Mouse (Mus musculus): ENCODE data around the gene Eef2.

GRCm38 (mm10) chr10:81204137-81204536 is 27.7 kb downstream of the Eef2 start:
- TF ChIP-seq CTCF (IDR thresholded peaks at IDR 0.05) (no peak), EP300 (IDR thresholded peaks at IDR 0.05) (no peak)
